Mouse (Mus musculus): ENCODE data around the gene Nt5dc2.

The Nt5dc2 gene

DNA sequence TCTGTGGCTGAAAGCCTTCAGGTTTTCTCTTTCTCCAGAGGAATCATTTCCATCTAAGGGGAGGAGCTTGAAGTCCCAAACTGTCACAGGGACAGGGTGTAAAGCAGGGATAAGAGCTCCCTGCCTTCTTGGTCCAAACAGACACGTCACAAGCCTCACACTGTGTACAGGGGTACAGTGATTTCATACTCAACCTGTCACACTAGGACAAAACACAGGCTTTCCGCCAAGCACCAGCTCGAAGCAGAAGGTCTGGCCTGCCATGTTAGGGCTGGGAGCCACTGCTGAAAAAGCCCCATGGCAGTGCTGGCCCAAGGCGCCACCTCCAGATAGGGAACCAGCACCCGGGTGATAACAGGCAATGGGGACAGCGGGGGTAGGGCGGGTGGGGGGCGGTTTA is 33.2 kb downstream of the Nt5dc2 start:
- in situ Hi-C loops (cut with MboI; ENCODE audit: low pct_unique_long_range_greater_than_20kb in 1 of 2, low sequenced_read_pairs in 2 of 2, unreplicated experiment in 1 of 2), result no loop called here

DNA sequence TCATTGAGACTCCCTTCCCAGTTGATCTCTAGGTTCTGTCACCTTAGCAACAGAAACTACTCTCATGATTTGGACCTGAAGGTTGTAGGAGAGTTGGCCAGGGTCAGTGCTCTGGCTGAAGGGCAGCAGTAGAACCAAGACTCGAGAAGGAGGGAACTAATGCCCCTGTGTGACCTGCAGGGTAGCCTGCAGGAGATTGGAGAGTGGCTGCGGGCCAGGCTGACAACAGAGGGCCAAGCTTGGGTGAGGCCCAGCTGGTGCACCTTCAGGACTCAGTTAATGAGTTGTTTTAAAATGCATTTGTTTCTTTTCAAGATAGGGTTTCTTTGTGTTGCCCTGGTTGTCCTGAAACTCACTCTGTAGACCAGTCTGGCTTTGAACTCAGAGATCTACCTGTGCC is 34.2 kb downstream of the Nt5dc2 start:
- in situ Hi-C loops (cut with MboI; ENCODE audit: low pct_unique_long_range_greater_than_20kb in 1 of 2, low sequenced_read_pairs in 2 of 2, unreplicated experiment in 1 of 2), result no loop called here

DNA sequence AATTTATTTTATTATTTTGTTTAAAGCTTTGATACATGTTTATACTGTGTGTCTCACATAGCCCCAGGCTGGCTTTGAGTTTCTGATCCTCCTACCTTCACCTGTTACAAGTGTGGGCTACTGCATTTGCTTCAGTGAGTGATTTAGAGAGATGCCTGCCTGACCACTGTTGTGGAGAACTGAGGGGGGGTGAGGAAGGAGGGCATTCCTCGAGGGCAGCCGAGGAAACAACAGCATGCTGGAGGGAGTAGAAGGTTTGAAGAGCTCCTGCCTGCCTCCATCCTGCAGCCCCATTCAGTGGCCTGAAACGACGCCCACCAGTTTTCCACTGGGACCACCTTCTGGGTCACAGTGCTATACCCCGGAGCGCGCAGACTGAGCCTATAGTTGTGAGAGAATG is 34.6 kb downstream of the Nt5dc2 start:
- in situ Hi-C loops (cut with MboI; ENCODE audit: low pct_unique_long_range_greater_than_20kb in 1 of 2, low sequenced_read_pairs in 2 of 2, unreplicated experiment in 1 of 2), result no loop called here

DNA sequence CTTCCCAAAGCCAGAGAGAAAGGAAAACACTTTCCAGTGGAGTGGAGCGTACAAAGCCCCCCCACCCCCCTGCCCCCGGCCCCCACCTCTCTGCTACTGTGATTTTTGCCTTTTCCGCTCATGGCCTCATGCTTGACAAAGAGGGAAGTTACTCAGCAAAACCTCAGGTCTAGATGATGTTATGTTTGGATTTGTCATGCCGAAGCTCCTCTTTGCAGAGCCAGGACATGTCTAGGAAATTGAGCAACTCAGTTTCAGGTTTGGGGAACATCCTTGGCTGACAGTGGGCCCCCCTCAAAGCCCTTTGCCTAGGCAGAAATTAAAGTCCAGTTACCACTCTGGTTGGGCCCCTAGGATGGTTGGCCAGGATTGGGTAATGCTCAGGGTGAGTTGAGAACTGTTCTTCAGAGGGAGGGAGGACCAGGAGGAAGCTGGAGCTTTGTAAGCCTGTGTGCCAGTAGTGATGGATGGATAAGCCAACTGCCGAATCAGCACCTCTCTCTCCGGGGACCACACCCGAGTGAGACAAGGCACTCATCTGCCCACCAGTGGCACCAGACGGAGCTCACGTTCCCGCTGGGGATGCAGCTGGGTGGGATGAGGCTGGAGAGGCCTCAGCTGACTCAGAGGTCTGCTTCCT is 35.3 kb downstream of the Nt5dc2 start:
- in situ Hi-C loops (cut with MboI; ENCODE audit: low pct_unique_long_range_greater_than_20kb in 1 of 2, low sequenced_read_pairs in 2 of 2, unreplicated experiment in 1 of 2), result no loop called here

DNA sequence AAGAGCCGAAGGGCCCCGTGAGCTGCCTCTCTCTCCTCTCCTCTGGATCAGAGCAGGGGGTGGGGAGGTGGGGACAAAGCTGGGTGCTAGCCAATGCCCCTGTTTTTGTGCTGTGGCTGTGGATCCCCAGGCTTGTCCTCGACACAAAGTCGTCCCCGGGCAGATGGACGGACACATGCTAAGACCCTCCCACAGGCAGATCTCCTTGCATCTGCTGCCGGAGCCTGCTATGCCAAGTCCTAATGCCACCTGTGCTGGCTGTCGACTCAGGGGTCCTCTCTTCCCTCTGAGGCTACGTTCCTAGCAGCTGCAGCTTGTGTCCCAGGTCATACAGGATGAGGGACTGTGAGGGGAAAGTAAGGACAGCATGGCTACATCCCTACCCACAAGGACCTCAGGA is 36.0 kb downstream of the Nt5dc2 start:
- in situ Hi-C loops (cut with MboI; ENCODE audit: low pct_unique_long_range_greater_than_20kb in 1 of 2, low sequenced_read_pairs in 2 of 2, unreplicated experiment in 1 of 2), result no loop called here

DNA sequence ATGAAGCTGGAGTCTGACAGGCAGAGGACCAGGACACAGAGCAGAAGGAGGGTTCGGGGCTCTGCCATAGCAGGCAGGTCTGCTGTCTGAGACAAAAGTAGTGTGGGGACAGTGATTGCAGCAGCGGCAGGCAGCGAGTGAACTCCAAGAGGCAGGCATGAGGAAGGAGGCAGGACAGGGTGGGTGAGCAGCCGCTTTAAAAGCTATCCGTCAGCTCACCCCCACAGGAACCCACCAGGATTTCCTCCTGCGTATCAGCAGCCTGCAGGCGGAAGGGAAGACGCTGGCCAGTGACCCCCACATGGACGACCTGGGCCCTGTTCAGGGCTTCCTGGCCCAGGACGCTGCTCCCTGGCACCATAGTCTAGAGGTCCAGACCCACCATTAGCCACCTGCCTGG is 37.6 kb downstream of the Nt5dc2 start, which contains the start of gene Stab1:
TSS of gene Stab1 (minus strand) at position 217 of the 400 bp plus-strand sequence.
- in situ Hi-C loops (cut with MboI; ENCODE audit: low pct_unique_long_range_greater_than_20kb in 1 of 2, low sequenced_read_pairs in 2 of 2, unreplicated experiment in 1 of 2), result no loop called here

DNA sequence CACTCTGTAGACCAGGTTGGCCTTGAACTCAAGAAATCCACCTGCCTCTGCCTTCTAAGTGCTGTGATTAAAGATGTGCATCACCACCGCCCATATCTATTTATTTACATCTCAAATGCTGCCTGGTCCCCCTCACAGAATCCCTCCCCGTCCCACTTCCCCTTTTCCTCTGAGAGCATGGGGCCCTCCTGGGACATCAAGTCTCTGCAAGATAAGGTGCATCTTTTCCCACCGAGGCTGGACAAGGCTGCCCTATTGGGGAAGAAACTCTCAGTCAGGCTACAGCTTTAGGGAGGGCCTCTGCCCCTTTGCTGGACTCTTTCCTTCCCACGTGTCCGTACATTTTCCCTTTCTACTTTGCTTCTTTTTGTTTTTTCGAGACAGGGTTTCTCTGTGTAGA is 38.7 kb downstream of the Nt5dc2 start:
- in situ Hi-C loops (cut with MboI; ENCODE audit: low pct_unique_long_range_greater_than_20kb in 1 of 2, low sequenced_read_pairs in 2 of 2, unreplicated experiment in 1 of 2), result no loop called here

DNA sequence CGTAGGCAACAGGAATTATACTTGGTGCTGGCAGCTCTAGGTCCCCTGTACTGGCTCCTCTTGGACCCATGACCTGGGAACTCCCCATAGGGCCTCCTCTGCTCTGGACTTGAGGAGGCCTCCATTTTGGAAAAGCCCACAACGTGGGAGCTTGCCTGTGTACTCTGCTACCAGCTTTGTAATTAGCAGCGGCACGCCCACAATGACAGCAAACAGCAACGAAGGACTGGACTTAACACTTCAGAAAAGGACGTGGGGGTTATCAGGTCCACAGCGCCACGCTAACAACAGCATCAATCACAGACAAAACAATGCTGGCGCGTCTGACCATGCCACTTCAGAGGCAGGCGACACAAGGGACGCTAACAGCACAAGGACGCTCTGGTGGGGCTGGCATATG is 40.1 kb downstream of the Nt5dc2 start:
- in situ Hi-C loops (cut with MboI; ENCODE audit: low pct_unique_long_range_greater_than_20kb in 1 of 2, low sequenced_read_pairs in 2 of 2, unreplicated experiment in 1 of 2), result no loop called here

DNA sequence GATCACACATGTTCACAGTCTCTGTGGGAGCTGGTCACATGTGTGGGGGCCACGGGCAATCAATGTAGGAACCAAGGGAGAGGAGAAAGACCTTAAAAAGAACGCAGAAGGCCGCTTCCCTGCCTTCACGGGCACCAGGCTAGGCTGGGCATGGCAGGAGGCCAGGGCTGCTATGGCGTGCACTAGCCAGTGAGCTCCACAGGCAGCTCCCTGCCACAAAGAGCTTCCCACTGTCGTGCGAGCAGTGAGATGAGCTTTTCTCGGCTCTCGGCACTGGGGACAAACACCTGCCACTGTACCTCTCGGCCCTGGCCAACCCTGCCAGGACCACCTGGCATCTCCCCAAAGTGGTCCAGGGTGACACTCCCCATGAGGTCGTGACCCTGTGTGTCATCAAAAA is 40.5 kb downstream of the Nt5dc2 start:
- in situ Hi-C loops (cut with MboI; ENCODE audit: low pct_unique_long_range_greater_than_20kb in 1 of 2, low sequenced_read_pairs in 2 of 2, unreplicated experiment in 1 of 2), result no loop called here

DNA sequence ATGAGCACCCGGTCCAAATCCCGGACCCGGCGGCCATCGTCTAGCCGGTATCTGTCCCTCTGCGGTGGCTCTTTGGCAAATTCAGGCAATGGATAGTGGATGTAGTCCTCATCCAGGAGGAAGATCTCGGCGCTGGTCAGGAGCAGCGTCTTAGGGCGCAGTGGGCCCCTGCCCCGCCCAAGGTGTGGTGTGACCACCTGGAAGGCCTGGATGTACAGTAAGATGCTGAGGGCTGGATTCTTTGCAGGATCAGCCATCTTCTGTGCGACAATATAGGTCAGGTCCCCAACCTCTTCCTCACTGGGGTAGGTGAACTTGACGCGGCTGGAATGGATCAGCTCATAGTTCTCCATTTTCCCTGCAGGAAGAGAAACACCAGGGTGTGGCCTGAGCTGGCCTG is 41.0 kb downstream of the Nt5dc2 start:
- in situ Hi-C loops (cut with MboI; ENCODE audit: low pct_unique_long_range_greater_than_20kb in 1 of 2, low sequenced_read_pairs in 2 of 2, unreplicated experiment in 1 of 2), result no loop called here

DNA sequence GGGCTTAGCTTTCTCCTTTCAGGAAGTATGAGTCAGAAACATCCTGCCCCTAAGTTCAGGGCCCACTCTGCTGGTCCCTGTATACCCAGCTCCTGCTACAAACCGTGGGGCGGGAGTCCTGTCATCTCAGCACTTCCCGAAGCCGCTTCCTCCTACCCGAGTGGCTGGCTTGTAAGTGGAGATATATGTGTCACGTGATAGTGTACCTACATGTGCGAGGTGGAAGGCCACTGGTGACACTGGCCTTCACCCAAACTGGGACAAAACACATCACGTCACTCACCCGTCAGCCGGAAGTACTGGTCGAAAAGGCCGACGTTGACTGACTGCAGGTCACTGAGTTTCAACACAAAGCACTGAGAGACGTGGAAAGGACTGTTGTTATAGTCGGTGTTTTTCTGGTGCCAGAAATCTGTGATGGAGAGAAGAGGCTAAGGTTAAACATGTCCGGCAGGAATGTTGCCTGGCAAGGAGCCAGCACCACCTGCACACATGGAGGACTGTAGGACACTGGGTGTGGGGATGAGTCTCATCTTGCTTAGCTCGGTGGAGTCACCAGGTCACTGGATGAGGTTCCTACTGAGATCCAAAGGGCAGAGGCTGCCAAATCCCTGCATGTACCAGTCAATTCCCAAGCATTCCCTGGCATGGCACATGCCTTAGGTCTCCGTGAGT is 42.1 kb downstream of the Nt5dc2 start:
- in situ Hi-C loops (cut with MboI; ENCODE audit: low pct_unique_long_range_greater_than_20kb in 1 of 2, low sequenced_read_pairs in 2 of 2, unreplicated experiment in 1 of 2), result no loop called here

DNA sequence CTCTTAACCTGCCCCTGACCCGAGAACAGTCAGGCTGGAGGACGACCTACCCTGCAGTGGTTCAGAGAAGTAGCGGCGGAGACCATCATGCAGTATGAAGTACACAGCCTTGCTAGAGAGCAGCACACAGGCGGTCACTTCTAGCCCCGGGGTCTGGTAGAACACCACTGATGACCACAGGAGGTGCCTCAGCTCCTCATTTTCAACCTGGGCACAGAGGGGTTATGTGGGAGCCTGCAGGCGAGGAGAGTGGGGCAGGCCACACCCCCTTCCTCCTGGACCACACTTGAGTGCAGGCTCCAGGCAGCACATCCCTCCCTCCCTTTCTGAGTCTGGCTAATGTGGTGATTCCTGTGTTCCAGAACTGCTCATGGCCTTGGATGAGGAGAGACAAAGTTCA is 42.7 kb downstream of the Nt5dc2 start:
- in situ Hi-C loops (cut with MboI; ENCODE audit: low pct_unique_long_range_greater_than_20kb in 1 of 2, low sequenced_read_pairs in 2 of 2, unreplicated experiment in 1 of 2), result no loop called here

DNA sequence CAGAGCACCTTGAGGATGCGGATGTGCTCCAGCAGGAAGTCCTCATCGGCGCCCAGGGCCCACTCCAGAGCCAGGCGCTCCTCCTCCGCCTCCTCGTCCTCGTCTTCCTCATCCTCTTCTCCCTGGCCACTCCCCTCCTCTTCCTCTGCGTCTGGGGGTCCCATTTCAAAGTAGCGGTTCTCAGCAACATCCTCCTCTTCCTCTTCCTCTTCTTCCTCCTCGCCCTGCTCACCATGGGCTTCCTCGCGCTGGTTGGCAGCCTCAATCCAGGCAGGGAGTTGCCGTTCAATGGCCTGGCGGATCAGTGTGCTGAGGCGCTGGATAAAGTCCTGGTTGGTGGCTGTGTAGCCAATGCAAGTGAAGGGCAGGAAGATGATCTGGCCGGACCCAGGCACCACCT is 46.4 kb downstream of the Nt5dc2 start:
- in situ Hi-C loops (cut with MboI; ENCODE audit: low pct_unique_long_range_greater_than_20kb in 1 of 2, low sequenced_read_pairs in 2 of 2, unreplicated experiment in 1 of 2), result no loop called here

DNA sequence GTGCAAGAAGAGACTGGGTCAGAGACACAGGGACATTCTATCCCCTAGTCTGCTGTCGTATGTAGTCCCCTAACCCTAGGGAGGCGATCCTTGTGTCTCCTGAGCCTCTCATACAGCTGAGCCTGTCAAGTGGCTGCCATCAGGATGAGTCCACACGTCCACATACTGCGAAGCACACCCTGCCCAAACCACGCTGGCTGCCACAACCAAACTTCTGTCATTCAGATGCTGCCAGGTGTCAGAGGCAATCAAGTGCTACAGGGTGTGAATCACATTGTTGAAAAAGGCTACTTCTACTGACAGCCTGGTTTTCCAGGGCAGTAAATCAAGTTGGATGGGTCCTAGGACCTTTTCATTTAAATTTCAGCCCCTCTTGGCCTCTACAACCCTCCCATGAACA is 46.9 kb downstream of the Nt5dc2 start:
- in situ Hi-C loops (cut with MboI; ENCODE audit: low pct_unique_long_range_greater_than_20kb in 1 of 2, low sequenced_read_pairs in 2 of 2, unreplicated experiment in 1 of 2), result no loop called here

DNA sequence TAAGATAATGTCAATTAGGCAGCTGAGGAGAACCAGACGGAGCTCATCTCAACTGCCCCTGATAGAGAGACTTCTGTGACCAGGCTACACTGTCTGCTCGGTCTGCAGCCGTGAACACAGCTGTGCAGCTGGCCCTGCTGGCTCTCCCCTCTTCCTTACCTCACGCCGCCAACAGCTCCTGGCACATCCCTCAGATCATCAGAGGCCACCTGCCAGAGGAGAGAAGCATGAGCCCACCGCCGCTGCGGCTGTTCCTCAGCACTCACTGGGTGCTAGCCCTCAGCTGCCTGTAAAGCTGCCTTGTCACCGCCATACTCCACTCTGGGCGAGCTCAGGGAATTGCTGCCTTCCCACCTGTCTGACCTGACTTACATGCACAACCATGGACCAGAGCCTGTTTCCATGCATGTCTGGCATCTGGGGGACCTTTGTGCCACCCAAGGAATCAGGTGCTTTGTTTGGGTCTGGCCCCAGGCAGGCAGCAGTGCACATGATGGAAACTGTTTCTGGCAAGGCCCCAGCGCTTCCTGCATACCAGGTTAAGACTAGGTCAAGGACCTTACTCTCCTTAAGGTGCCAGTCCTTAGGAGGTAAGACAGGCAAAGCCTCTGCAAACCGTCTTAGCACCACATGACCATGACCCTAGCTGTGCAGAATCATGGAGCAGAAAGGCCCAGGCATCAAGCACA is 49.0 kb downstream of the Nt5dc2 start:
- in situ Hi-C loops (cut with MboI; ENCODE audit: low pct_unique_long_range_greater_than_20kb in 1 of 2, low sequenced_read_pairs in 2 of 2, unreplicated experiment in 1 of 2), result no loop called here

DNA sequence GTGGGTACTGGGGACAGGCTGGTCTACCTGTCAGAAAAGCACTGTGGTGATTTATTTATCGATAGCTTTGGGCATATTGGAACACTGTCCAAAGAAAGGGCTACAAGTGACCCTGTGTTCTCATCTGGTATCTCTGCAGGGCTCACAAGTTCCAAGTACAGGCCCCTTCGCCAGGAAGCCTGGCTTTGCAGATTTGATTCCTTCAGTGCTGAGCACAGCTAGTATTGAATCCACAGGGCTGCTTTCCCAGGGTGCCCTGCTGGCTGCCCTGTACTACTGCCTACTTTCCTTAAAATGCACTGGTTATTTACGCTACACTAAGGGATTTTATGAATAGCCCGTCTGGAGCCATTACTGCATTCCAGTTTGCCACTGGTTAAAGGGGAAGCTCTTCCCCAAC is 50.7 kb downstream of the Nt5dc2 start:
- in situ Hi-C loops (cut with MboI; ENCODE audit: low pct_unique_long_range_greater_than_20kb in 1 of 2, low sequenced_read_pairs in 2 of 2, unreplicated experiment in 1 of 2), result no loop called here

DNA sequence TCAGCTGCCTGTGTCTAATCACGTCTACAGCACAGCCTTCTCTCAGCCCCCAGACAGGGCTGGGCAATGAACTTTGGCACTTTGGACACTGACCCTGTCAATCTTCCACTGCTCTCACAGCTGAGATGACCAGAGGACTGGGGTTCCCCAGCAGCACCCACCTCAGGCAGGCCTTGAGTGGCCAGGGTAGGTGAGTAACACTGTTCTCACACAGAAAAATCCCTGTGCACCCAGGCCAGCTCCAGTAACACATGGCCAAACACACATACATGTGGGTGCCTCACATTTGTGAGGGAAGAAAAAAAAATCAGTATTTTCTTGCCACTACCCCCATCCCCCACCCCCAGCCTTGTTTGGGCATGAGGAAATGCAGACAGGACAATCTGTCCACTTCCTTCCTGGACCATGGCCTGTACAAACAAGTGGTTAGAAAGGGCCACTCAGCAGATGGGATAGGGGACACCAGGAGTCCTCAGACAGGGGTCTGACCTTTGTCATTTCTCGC is 52.0 kb downstream of the Nt5dc2 start:
- in situ Hi-C loops (cut with MboI; ENCODE audit: low pct_unique_long_range_greater_than_20kb in 1 of 2, low sequenced_read_pairs in 2 of 2, unreplicated experiment in 1 of 2), result no loop called here

DNA sequence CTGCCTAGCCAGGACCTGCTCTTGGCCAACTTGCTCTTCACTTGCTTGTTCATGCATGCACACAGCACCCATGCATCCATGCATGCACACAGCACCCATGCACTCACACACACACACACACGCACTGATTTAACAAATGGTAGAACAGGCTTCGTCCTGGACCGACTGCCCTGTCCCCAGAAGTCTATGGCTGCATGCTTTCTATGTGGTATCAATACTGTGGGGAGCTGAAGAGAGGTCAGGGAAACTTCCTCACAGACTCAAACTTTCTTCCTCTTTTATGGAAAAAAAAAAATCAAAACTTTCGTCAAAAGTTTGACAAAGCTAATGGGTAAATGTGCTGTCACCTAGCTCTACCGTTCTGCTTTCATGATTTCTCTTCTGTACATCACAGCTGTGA is 52.7 kb downstream of the Nt5dc2 start:
- in situ Hi-C loops (cut with MboI; ENCODE audit: low pct_unique_long_range_greater_than_20kb in 1 of 2, low sequenced_read_pairs in 2 of 2, unreplicated experiment in 1 of 2), result no loop called here

DNA sequence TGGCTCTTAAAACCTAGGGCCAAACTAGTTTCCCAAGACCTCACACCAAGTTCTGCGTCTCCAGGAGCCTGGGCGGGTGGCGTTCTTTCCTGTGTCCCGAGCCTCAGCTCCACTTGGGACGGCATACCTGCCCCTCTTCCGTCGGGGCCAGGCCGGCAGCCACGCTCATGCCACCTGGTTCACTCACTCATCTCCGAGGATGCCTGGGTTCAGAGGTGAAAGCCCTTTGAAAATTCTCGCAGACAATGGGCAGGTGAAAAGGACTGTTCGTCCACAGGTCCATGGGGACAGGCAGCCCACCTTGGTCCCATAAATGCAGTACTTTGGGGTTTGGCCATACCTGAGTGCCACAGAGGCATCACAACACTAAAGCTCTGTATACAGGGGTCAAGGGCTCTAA is 53.3 kb downstream of the Nt5dc2 start:
- in situ Hi-C loops (cut with MboI; ENCODE audit: low pct_unique_long_range_greater_than_20kb in 1 of 2, low sequenced_read_pairs in 2 of 2, unreplicated experiment in 1 of 2), result no loop called here

DNA sequence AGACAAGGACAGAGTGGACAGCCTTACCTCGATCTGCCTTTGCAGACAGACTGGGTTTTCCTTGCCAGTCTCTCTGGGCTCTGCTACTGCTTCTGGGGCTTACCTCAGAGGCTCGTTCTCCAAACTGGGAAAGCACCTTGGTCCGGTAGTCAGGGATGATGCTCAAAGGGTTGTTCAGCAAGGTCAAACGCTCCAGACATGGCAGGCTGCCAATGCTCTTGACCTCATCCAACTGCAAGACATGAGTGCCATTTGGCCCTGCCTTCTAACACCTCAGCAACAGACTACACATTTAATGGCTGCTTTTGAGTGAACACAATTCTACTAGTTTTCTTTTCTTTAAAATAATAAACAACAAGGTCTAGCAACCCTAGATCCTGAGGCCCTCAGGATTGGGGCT is 55.8 kb downstream of the Nt5dc2 start:
- in situ Hi-C loops (cut with MboI; ENCODE audit: low pct_unique_long_range_greater_than_20kb in 1 of 2, low sequenced_read_pairs in 2 of 2, unreplicated experiment in 1 of 2), result no loop called here

Measured in mouse embryonic stem cell (cell line).